Mouse (Mus musculus) embryonic fibroblast, embryonic 13.5 days (primary cell): ENCODE measurements around the gene Gm7271.

ENCODE experiments used
- CTCF ChIP-seq: IDR thresholded peaks from 2 replicates; pipeline ENCODE4 v1.5.1; 2011; ENCODE audit warnings: mild to moderate bottlenecking, control low read depth, low read length, moderate library complexity, borderline replicate concordance; ENCODE audit not compliant: insufficient read depth
- POLR2A ChIP-seq: IDR thresholded peaks from 2 replicates; pipeline ENCODE4 v1.6.1; 2011; ENCODE audit warnings: low read depth, mild to moderate bottlenecking, control low read depth, low read length, moderate library complexity

DNA sequence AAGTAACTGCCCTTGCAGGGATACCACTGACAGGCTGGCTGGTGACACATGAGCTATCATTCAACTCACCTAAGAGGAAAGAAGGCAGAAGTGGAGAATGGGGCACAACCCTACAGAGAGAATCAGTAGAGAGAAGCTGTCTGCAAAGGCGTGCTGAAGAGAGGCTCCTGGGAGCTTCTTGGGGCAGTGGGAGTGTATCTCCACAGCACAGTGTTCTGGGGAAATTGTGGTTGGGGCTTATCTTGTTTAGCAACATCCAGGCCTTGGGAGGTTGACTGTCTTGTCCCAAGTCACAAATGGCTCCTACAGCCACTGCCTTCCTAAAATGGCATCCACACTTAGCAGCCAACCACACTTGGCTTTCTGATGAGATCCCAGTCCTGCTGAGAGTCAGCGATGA is 8.9 kb upstream of the Gm7271 start:
- no peak for TF ChIP-seq CTCF
- TF ChIP-seq POLR2A = no peak
